Mouse (Mus musculus): ENCODE results near the gene Kcnk10.

The Kcnk10 gene

DNA sequence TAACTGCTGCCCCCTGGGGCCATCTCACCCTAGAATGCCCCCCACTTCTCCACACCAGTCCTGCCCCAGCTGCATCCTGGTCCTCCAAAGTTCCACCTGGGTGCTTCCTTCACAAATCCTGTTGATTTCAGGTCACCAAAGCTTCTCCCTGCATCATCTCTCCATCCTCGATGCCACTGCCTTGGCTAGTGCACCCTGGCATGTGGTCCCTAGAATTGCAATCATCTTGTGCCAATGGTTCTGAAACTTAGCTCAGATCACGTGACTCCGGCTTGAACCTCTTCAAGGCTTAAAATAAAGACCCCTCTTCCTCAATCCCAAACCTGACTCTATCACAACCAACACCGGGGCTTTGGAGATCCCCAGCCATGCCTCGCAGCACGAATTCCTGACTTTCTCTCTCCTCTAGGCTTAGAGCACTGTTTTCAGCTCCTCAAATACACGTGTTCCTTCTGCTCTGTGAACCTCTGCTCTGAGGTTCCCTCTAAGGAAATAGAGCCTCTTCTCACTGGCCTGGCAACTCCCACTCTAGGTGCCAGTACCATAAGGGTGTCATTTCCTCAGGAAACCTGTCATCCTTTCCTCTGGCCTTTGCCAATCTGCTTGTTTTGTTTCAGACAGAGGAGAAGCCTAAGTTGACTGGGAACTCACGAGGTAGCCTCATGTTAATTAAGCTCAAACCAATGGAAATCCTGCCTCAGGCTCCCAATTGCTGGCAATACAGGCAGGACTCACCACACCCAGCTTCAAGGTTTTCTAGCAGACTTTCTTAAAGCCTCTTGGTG lies 6.0 kb downstream of the Kcnk10 start:
- no peak for DNase-seq (ENCODE audit: low read depth, low spot score)

DNA sequence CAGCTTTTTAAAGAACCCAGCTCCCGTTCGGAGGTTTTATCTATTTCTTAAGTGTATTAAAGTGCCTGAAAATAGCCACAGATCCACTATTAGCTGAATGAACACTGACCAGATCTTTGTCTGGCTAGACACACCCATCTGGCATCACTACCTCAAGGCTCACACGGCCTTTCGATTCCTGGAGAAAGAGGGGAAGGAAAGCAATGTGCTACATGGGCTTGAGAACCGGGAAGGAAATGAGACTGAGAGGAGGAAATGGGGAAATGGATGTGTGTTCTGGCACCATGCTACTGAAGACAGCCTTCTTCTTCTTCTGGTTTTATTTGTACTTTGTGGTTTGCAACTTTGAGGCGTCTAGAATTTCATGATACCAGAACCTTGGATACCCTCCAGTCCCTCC lies 8.7 kb downstream of the Kcnk10 start:
- DNase-seq (ENCODE audit: low read depth, low spot score) = no peak

DNA sequence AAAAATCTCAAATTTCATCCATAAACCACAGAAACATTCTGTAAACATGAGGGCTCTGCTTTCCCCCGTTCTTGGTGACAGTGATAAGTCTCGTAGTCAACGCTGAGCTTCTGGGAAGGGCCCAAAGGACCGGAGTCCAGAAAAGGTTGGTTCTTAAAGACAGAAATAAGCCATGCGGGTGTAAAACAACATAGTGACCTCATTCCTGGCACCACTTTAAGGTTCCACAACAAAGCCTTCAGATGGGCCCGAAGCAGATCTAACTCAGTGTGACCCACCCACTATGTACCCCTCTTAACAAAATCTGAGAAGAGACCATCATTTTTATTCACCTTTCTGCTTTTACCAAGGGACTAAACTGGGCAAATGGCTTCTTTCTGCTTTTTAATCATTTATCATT lies 10.2 kb downstream of the Kcnk10 start:
- no peak for DNase-seq (ENCODE audit: low read depth, low spot score)

DNA sequence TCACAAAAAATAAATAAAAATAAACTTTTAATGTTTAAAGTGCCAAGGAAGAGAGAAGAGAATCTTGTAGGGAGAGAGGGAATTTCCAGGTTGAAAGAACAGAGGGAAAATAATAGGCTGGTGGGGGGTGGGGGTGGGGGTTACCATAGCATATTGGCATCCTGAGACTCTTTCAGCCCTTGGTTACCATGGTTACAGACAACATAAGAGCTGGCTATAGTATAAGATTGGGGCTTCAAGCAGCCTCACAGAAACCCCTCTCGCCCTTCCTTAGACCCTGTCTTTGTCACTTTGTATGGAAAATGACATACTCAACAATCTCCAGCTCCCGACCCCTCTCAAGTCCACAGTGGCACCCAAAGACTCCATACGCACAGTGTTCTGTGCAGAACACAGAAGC lies 13.7 kb downstream of the Kcnk10 start:
- DNase-seq (ENCODE audit: low read depth, low spot score) = no peak

DNA sequence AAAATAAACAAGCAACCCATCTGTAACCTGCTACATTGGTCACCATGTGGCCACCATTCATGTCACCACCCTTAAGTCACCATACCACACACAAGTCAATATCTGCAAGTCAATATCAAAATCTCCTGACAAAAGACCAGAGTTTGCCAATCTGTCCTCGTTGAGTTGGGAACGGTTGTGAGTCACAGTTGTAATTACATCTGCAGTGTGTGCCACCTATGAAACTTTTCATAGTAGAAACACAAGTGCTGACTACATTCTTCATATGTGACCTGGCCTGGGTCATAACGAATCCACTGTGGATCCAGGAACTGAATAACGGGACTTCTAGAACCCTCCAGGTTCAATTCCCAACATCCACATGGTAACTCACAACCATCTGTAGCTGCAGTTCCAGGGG lies 14.8 kb downstream of the Kcnk10 start:
- DNase-seq (ENCODE audit: low read depth, low spot score) = no peak

DNA sequence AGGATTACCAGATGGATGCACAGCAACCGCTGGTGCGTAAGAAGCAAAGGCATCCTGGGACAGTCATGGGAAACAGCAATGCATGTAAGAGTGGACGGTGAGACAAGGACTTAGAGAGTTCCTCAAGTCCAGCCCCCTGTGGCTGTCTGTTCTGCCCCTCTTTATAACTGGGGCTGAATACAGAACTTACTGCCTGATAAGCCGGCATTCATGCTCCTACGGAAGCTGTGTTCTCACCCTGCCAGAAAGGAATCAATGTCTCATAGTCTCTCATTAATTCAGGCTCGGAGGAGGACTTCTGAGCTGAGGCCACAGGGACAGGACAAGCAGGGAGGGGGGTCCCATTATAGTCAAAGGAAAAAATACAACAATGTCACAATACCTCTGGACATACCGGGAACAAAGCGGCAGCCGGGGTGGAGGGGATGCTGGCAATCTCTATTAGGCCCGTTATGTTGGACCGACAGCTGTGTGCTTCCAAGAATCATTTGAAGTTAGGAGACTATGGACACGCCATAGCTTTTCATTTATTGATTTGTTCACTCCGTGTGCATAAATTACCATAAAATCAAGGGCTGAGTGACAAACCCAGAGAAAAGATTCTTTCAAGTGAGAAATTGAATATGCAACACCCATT lies 15.7 kb downstream of the Kcnk10 start:
- DNase-seq (ENCODE audit: low read depth, low spot score) = no peak

DNA sequence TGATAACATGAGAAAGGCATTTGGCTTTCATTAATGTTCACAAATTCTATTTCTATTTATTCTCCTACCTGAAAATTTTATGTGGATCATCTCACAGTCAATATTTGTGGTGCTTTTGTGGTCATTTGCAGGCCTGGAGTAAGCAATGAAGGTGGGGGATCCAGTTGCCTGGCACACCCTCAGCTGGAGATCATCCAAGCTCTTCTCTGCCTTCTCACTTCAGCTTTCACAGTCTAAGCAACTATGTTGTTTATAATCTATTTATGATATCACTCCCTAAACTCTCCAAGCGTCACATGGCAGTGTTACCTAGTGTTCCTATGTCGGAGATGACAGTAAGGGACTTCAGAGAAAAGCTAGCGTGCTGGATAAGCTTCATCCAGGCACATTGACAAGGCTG lies 18.1 kb downstream of the Kcnk10 start:
- DNase-seq (ENCODE audit: low read depth, low spot score) = no peak

DNA sequence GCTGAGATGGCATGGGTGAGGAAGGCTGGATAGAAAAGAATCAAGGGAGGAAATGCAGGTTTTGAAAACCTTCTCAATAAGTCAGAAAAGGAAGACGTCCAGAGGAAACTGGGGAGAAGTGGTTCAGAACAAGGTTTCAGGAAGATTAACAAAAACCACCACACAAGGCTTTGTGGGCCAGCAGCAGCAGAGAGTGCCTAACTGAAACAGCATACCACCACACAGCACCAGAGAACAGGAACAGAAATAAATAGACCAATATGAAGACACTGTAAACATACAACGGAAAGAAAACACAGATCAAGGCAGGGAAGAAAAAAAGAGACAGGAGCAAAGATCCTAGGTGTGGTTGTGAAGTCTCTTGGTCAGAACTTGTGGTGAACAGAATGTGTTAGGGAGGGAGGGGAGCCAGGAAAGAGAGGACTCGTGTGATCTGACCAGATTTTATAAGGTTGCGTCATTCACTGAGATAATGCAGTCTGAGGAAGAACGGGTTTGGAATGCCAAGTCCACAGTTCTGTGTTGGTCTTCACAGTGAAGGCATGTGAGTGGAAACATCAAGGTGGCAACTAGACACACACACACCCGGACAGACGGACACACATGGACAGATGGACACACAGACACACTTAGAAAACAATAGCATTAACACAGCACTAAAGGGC lies 21.0 kb downstream of the Kcnk10 start:
- no peak for DNase-seq (ENCODE audit: low read depth, low spot score)

DNA sequence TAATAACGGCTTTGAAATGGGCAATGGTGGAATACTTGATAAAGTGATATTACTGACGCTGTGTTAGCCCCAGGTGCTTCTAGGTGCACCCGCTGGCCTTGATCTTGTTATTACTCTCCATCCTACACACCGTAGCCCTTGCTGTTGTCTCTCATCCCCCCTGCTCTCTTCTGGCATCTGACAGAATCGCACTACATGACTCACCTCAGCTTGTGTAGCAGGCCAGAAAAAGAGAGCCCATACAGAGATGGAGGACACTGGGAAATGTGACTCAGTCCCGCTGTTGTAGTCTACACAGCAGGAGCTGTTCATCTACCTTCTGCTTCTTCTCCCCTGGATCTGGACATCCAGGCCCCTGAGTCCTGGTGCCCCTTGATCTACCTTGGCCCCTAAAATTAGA lies 28.1 kb downstream of the Kcnk10 start:
- no peak for DNase-seq (ENCODE audit: low read depth, low spot score)

DNA sequence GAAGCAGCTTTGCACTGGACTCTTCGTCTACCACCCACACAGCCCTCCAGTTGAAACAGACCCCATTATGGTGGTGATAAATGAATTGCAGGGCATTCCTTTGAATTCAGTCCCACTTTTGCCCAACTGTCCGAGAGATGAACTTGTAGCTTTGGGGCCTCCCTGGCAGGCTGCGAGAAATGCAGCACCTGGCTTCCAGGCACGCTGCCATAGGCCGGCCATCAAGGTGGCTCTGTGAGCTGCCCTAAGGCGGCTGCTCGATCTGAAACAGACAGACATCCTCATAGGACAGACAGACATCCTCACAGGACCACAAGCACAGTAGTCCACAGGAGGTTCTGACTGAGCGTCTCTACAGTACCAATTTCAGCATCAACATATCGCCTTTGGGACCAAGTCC lies 30.0 kb downstream of the Kcnk10 start:
- no peak for DNase-seq (ENCODE audit: low read depth, low spot score)

DNA sequence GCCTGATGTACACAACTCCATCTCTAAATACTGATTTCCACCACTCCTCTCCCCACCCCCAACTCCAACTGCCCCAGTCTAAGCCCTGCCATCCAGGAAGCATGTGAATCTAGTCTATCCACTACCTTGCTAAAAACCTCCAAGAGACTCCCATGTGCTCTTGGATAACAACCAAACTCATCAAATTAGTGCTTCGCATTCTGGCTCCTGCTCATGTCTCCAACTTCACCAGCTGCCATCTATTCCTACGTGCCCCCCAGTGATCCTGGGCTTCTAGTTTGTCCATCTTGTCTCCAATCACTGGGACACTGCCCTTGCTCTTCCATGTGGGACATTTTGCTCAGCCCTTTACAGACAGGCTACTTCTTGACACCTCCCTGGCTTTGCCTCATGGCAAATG lies 32.2 kb downstream of the Kcnk10 start:
- DNase-seq (ENCODE audit: low read depth, low spot score) = no peak

DNA sequence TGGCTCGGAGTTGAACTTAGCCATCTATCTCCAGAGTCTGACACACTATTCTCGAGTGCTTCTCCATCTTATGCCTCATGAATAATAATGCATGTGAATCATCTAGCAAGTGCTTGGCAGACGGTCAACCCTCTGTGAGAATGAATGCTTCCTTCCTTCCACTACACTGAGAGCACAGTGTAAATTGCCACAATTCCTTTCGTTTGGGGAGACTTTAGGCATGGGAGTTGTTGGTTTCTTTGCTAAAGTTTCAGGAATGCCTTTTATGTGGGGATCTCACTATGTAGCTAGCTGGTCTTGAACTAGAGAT lies 32.9 kb downstream of the Kcnk10 start:
- DNase-seq (ENCODE audit: low read depth, low spot score) = peak; percentile 81

DNA sequence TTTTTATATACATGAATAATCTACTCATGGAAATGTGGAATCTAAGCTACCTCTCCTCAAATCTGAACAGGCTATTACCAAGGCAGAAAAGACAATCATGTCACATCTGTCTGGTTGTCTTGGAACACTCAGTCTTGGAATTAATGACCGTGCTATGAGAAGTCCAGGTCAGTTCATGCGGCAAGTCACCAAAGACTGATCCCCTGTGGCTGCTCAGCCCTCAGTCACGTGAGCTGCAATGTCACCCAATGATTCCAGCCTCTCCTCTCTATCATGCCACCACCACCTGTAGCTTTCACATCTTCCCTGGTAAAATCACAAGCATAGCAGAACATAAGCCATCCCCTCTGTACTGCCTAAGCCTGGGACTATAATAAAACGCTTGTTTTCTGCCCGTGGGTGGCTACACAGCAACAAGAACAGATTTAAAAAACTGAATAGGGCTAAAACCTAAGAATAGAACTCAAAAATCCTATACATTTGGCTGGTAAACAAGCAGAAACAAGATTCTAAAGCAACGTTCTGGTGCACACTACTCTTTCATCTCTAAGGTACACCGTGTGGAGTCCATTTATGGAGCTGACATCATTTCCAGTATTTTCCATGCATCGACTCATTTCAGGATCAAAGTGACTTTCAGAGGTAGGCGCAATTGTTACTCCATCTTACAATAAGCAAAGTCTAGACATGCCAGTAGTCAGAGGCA lies 33.4 kb downstream of the Kcnk10 start:
- DNase-seq (ENCODE audit: low read depth, low spot score) = peak; percentile 48

DNA sequence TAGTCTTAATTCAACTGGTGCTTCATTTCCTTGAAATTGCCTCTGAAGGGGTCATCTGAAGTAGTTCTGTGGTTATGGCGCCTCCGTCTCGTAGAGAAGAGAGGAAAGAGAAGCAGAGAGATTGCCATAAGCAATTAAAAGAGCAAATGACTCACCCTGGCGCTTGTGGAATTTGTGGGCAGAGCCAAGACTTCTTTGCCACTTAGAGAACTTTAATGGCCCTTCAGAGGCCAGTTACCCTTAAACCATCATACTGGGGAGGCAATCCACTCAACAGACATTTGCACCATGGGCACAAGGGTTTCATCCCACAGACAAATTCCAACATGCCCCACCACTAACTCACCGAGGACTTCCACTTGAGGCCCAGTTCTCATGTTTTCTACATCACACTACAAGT lies 41.4 kb downstream of the Kcnk10 start:
- DNase-seq (ENCODE audit: low read depth, low spot score) = no peak

DNA sequence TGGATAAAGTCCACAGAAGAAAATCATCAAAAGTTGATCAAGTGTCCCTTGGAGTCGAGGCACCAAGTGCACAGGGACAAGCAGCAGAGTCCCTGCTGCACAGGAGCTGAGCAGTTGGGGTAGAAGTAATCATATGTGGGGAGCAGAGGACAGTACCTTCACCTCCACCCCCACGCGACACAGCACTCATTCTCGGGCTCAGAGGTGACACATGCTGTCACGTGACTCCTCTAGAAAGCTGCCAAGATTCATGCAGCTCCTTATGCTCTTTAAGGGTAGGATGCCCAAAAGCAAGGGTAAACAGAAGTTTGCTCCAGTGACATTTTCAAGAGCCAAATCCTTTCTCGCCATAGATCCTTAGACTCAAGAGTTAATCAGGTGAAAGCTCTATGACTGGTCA lies 42.1 kb downstream of the Kcnk10 start:
- DNase-seq (ENCODE audit: low read depth, low spot score) = no peak

DNA sequence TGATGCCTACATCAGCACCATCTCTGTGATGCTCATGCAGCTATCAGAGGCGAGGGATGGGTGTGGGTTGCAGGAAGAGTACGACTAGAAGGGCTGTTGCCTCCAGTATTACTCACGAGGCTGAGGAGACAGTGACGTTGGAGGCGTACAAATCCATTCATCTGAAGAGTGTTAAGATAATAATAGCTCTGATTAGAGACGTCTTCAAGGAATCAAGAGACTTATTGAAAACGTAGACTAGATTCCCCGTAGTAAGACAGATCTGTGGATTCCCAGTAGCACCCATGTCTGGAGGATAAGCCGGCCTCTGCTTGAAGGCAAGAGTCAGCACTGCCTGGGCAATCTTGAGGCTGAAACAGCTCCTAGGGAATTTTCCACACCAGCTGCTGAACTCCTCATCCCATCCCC lies 42.6 kb downstream of the Kcnk10 start:
- DNase-seq (ENCODE audit: low read depth, low spot score) = peak; percentile 87

DNA sequence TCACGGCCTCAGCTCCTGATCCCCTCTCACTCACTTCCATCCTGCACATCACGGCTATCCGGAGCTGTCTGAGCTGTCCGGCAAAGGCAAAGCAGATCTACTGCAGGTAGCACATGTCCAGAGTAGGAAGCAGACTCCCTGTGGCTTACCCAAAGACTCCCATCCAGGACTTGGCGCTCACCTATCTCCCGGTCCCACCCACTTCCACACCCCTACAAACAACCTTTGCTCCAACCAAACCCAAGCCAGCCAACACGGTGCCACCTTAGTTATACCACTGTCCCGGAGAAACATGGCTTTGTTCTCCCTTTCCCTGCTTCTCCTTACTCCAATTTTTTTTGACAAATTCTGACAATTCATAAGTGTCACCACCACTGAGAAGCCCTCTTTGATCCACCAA lies 49.5 kb downstream of the Kcnk10 start:
- no peak for DNase-seq (ENCODE audit: low read depth, low spot score)

DNA sequence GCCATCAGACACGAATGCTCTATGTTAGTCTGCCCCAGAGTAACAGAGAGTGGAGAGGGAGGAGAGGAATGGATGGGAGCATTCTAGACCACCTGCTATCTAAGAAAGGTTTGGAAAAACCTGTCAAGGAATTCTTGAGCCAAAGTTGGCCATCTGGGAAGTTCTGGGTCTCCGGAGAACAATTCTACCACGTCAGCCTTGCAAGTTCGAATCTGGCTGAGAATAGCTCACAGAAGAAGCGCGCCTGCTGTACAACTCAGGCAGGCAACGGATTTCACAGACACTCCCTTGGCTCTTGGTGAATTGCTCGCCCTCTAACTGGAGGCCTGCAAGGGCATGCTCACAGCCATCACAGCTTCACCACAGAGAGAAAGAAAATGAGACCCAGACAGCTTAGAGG lies 52.7 kb downstream of the Kcnk10 start:
- DNase-seq (ENCODE audit: low read depth, low spot score) = no peak

DNA sequence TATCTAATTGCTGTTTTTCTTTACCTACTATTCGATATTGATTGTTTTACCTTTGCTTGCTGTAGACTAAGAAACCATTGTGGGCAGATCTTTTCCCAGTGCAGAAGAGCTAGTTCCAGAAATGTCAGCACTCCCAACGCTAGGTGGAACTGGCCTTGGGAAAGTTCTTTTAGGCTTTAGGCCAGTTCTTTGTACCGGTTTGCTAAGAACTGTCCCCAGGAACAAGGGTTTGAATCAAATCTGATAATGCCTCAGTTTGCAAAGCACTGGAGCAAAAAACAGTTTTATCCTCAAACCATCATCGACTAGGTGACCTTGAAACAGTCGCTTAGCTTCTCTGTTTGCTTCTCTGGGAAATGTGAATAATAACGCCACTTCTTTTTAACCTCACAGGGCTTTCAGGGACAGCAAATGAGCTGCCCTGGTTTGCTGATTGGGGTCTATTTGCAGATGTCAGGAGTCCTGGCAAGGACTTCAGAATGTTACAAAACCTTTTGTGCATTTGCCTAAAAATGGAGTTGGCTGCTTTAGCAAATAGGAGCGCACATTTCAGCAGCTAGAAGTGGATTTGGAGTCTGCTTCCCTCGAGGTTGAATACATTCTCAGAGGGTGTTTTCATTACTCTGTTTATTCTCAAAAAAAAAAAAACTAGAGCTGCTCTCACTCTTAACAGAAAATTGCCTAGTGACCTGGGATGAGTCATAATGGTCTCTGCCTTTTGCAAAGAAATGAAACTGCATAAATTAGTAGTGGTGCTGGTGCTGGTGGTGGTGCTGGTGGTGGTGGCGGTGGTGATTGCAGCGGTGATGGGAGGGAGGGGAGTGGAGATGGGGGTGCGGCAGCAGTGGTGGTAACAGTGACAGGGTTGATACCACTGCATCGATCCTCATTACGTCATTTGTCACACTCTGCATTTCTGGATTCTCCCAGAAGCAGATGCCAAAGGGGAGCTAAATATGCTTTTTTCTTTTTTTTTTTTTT lies 53.5 kb downstream of the Kcnk10 start:
- no peak for DNase-seq (ENCODE audit: low read depth, low spot score)

DNA sequence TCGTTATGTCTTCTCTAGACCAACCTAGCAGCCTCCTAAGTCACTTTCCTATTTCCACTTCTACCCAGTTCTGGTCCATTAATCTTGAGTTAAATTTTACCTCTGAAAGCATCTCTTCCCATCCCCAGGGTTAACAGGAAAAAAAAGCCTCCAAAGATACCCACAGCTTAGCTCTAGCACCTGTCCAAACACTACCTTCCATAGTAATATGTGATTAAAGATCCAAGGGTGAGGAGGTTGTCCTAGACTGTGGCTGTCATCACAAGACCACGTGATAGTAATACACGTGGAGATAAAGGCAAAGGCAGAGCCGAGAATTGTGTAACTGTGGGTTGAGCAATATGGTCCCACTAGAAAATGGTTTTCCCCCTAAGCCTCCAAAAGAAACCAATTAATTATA lies 56.8 kb downstream of the Kcnk10 start:
- no peak for DNase-seq (ENCODE audit: low read depth, low spot score)

DNA sequence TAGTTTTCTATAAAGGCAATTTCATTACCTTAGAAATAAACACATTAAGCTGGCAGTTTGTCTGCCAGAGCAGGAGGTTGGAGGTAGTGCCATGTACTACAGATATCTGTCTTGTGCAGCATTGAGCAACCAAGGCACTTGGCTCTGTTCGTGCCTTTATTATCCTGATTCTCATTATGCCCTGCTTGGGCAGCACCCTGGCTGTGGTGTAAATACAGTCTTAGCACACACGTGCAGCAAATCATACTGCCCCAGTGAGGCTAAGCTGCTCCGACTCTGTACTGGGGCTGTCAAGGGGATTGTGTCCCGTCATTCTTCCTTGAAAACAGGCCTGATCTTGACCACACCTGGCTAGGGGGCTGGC lies 57.6 kb downstream of the Kcnk10 start:
- DNase-seq (ENCODE audit: low read depth, low spot score) = no peak

All from telencephalon, adult 2 months (tissue).